Mouse (Mus musculus) limb, embryonic 14.5 days (tissue): Measurements from ENCODE around the gene Gapvd1. TPM values are rescaled to one million over a fixed set of nuclear protein-coding genes. Genes with fewer than 3 reads are reported as not detected.

Source experiments
- ATAC-seq: fragments of 200-750 bp; cut with Nextera tagmentation; 2 replicates; pipeline ENCODE4 v1.8.0; 2017; ENCODE audit warnings: low read depth, moderate number of reproducible peaks, moderate TSS enrichment; ENCODE audit not compliant: low FRiP score
- DNase-seq: peaks from one replicate; pipeline ENCODE4 v3.0.0-alpha.2; 2015; ENCODE audit warnings: low spot score
- H3K27ac ChIP-seq: fragments of 300-500 bp; sonication (generic); replicated peaks from 2 replicates; pipeline ENCODE4 v1.5.1; 2014; ENCODE audit warnings: low read depth, mild to moderate bottlenecking, low read length, moderate library complexity, mixed read lengths
- H3K27me3 ChIP-seq: fragments of 300-500 bp; sonication (generic); 2 replicates; pipeline ENCODE4 v1.6.1; 2014; ENCODE audit warnings: low read length, mixed read lengths; ENCODE audit not compliant: control insufficient read depth, insufficient read depth
- H3K36me3 ChIP-seq: fragments of 300-500 bp; sonication (generic); 2 replicates; pipeline ENCODE4 v1.6.1; 2014; ENCODE audit warnings: mild to moderate bottlenecking, low read length, moderate library complexity, mixed read lengths; ENCODE audit not compliant: control insufficient read depth, insufficient read depth
- H3K4me1 ChIP-seq: fragments of 300-500 bp; sonication (generic); 2 replicates; pipeline ENCODE4 v1.6.1; 2014; ENCODE audit warnings: antibody characterized with exemption, low read length, mixed read lengths; ENCODE audit not compliant: control insufficient read depth, insufficient read depth
- H3K4me2 ChIP-seq: fragments of 300-500 bp; sonication (generic); replicated peaks from 2 replicates; pipeline ENCODE4 v1.6.1; 2014; ENCODE audit warnings: low read depth, mild to moderate bottlenecking, low read length, moderate library complexity; ENCODE audit not compliant: severe bottlenecking
- H3K4me3 ChIP-seq: fragments of 300-500 bp; sonication (generic); replicated peaks from 2 replicates; pipeline ENCODE4 v1.5.1; 2014; ENCODE audit warnings: low read length
- H3K9ac ChIP-seq: fragments of 300-500 bp; sonication (generic); 2 replicates; pipeline ENCODE4 v1.6.1; 2014; ENCODE audit warnings: mild to moderate bottlenecking, low read depth, low read length, moderate library complexity; ENCODE audit not compliant: severe bottlenecking
- H3K9me3 ChIP-seq: fragments of 300-500 bp; sonication (generic); 2 replicates; pipeline ENCODE4 v1.6.1; 2016; ENCODE audit warnings: low read length; ENCODE audit not compliant: control insufficient read depth
- POLR2A ChIP-seq: fragments of 200-500 bp; IDR thresholded peaks from 2 replicates; pipeline ENCODE4 v1.8.0; 2012; ENCODE audit warnings: inconsistent platforms, mild to moderate bottlenecking, moderate library complexity, borderline replicate concordance; ENCODE audit not compliant: insufficient read depth, insufficient read length; ENCODE audit errors: extremely low read depth
- WGBS: fragments of 180-500 bp; shearing (Covaris S2); extraction: QIAGEN DNeasy Blood & Tissue Kit; methylation state at CpG from one replicate; pipeline ENCODE4 v1.1.7; 2014; 5-methylcytosine and 5-hydroxymethylcytosine counted together
- polyA plus RNA-seq, 2 experiments: library from polyadenylated mRNA; depleted of rRNA in 1 of 2; stranded (reverse) in 1 of 2; unstranded in 1 of 2; fragments of >200 nt; fragmentation: Nextera tagmentation in 1 of 2; extraction: Ambion mirVana in 1 of 2; gene quantifications; 2 replicates each; pipeline versions ENCODE4 v1.2.1 to v1.2.3; 2012 to 2014

The Gapvd1 gene
- polyA plus RNA-seq, 2 experiments: 41.4 to 84.2 TPM

- DNase-seq (peak; percentile 84), ATAC-seq (peak; percentile 90)
- peak overlapping the region; percentile 66 for H3K4me2 ChIP-seq
- H3K4me1 ChIP-seq: peaks cover 9% of the 10 kb centered on the region
- peak overlapping the region; percentile 91 for H3K4me3 ChIP-seq
- no peaks in the 10 kb centered on the region for H3K27me3 ChIP-seq
- H3K36me3 ChIP-seq: no peaks in the 10 kb centered on the region
- no peaks in the 10 kb centered on the region for H3K9me3 ChIP-seq
- 0 out of 2 replicates have a peak, but pooled peaks have one; percentile 37 for TF ChIP-seq POLR2A
- peak overlapping the region; percentile 97 for H3K9ac ChIP-seq
- H3K27ac ChIP-seq: peak overlapping the region; percentile 85
- WGBS: under 1% methylated on average over 39 of the region's 106 CpGs
Measured at GRCm38 (mm10) chr2:34753811-34754550, 1.1 kb downstream of the Gapvd1 start.

GRCm38 (mm10) chr2:34750245-34750644 is 4.8 kb downstream of the Gapvd1 start:
- 81% methylated on average over 2 of the region's 2 CpGs for WGBS
- Histone ChIP-seq H3K9ac (no peak overlapping the region), H3K9me3 (no peaks in the 10 kb centered on the region), H3K27ac (no peak overlapping the region), H3K4me1 (peaks cover 9% of the 10 kb centered on the region), H3K27me3 (no peaks in the 10 kb centered on the region), H3K4me3 (no peak overlapping the region), H3K36me3 (no peaks in the 10 kb centered on the region), H3K4me2 (no peak overlapping the region)
- ATAC-seq (no peak), DNase-seq (no peak)
- no peak for TF ChIP-seq POLR2A

- WGBS: 84% methylated on average over 4 of the region's 4 CpGs
- H3K4me1 ChIP-seq: peaks cover 6% of the 10 kb centered on the region
- no peak for DNase-seq
Measured at GRCm38 (mm10) chr2:34748479-34748878, 6.6 kb downstream of the Gapvd1 start.

GRCm38 (mm10) chr2:34745673-34746072 is 9.4 kb downstream of the Gapvd1 start:
- no peak for ATAC-seq
- Histone ChIP-seq H3K4me1 (no peaks in the 10 kb centered on the region), H3K9me3 (no peaks in the 10 kb centered on the region), H3K27me3 (no peaks in the 10 kb centered on the region), H3K27ac (no peak overlapping the region), H3K9ac (no peak overlapping the region), H3K4me3 (no peak overlapping the region), H3K36me3 (no peaks in the 10 kb centered on the region; the same call in none of the 2 replicates), H3K4me2 (no peak overlapping the region)
- WGBS: 91% methylated on average over 2 of the region's 2 CpGs
- DNase-seq: no peak
- TF ChIP-seq POLR2A: no peak

More at GRCm38 (mm10) chr2:34748479-34748878, 6.6 kb downstream of the Gapvd1 start:
- TF ChIP-seq POLR2A: no peak
- Histone ChIP-seq H3K4me3 (no peak overlapping the region), H3K27me3 (no peaks in the 10 kb centered on the region), H3K36me3 (no peaks in the 10 kb centered on the region; the same call in 1 of the 2 replicates), H3K4me2 (no peak overlapping the region), H3K9me3 (no peaks in the 10 kb centered on the region), H3K27ac (no peak overlapping the region), H3K9ac (no peak overlapping the region)
- ATAC-seq: no peak

GRCm38 (mm10) chr2:34744476-34744875 is 10.6 kb downstream of the Gapvd1 start:
- WGBS: 73% methylated on average over 8 of the region's 8 CpGs
- no peak for TF ChIP-seq POLR2A
- no peak overlapping the region for H3K9ac ChIP-seq

More at GRCm38 (mm10) chr2:34744476-34744875, 10.6 kb downstream of the Gapvd1 start:
- Histone ChIP-seq H3K4me1 (no peaks in the 10 kb centered on the region), H3K4me3 (no peak overlapping the region), H3K9me3 (no peaks in the 10 kb centered on the region), H3K36me3 (no peaks in the 10 kb centered on the region; the same call in none of the 2 replicates), H3K27ac (no peak overlapping the region), H3K27me3 (no peaks in the 10 kb centered on the region), H3K4me2 (no peak overlapping the region)
- DNase-seq: no peak
- ATAC-seq: no peak
